ENCODE assay signal across 8 mouse cellular contexts in genomic region chr2:35291856-35292255, GRCm38 (mm10). TPM values are rescaled to one million over a fixed set of nuclear protein-coding genes. Genes with fewer than 3 reads are reported as not detected.
DNase-seq lines count a peak whose midpoint lies in the region; ATAC-seq lines count a peak whose summit lies in the region.

No protein-coding gene starts in this region.

- DNase-seq in adrenal gland, postnatal 36 days, result peak; percentile 27 to 62
- no peak for DNase-seq in adrenal gland, postnatal 4 days (ENCODE audit: low spot score in 2 of 2)
- peak; percentile 27 to 61 for DNase-seq in left cerebral cortex, adult 18-20 months (ENCODE audit: low spot score in 2 of 2)
- DNase-seq in left cerebral cortex, adult 11 months (ENCODE audit: low spot score), result no peak
- peak; percentile 72 for DNase-seq in ZHBTc4 (ENCODE audit: low read depth, low spot score)

- ATAC-seq in erythroid progenitor cell, adult 5-6 weeks (replicated peaks; ENCODE audit: low FRiP score, poor library complexity, severe bottlenecking), result peak; percentile 62
- ATAC-seq in megakaryocyte, adult 5-6 weeks (ENCODE audit: poor library complexity, severe bottlenecking), result peak; percentile 31; the same call in 1 of the 2 replicates
- ATAC-seq in inflammation-experienced regulatory T-cells, adult 6 months, result no peak

RNA-seq across cellular contexts. Expression of gene Gsn, which starts 35.7 kb away (rescaled TPM):
- total RNA-seq in adrenal gland, postnatal 36 days (2021), result 100 to 1,000 TPM; 405 to 505 TPM
- total RNA-seq in adrenal gland, postnatal 4 days (2021), result 100 to 1,000 TPM; 136 to 137 TPM
- total RNA-seq in left cerebral cortex, adult 18-20 months (2021), result 10 to 100 TPM; 31.3 to 39.8 TPM
- total RNA-seq in erythroid progenitor cell, adult 5-6 weeks (2015; ENCODE audit: low replicate concordance), result 5.9 and 10.1 TPM in 2 replicates
- 6.7 and 15.5 TPM in 2 replicates for total RNA-seq in erythroid progenitor cell, adult 5-6 weeks (2017; ENCODE audit: low replicate concordance)
- 54.1 and 69.6 TPM in 2 replicates for total RNA-seq in megakaryocyte, adult 5-6 weeks (2015)
- 90.9 and 98.1 TPM in 2 replicates for total RNA-seq in megakaryocyte, adult 5-6 weeks (2017)
- 10 to 100 TPM; 16.2 to 28.8 (median 25.4) TPM for polyA plus RNA-seq in inflammation-experienced regulatory T-cells, adult 6 months (2017; shearing (Covaris generic))

RNA-seq across cellular contexts. Expression of gene Stom, which starts 44.9 kb away (rescaled TPM):
- total RNA-seq in adrenal gland, postnatal 36 days (2021), result 10 to 100 TPM; 38.9 to 53.7 TPM
- 10 to 100 TPM; 42.7 to 43.5 TPM for total RNA-seq in adrenal gland, postnatal 4 days (2021)
- total RNA-seq in left cerebral cortex, adult 18-20 months (2021), result 1 to 10 TPM; 7.3 to 8.6 TPM
- total RNA-seq in erythroid progenitor cell, adult 5-6 weeks (2015; ENCODE audit: low replicate concordance), result 563 and 590 TPM in 2 replicates
- total RNA-seq in erythroid progenitor cell, adult 5-6 weeks (2017; ENCODE audit: low replicate concordance), result 638 and 692 TPM in 2 replicates
- 77.7 and 90.3 TPM in 2 replicates for total RNA-seq in megakaryocyte, adult 5-6 weeks (2015)
- total RNA-seq in megakaryocyte, adult 5-6 weeks (2017), result 155 and 165 TPM in 2 replicates
- 1 to 10 TPM; 1.7 to 4.9 (median 1.8) TPM for polyA plus RNA-seq in inflammation-experienced regulatory T-cells, adult 6 months (2017; shearing (Covaris generic))

Comparison
In these comparisons a context has a peak if more than half of its experiments do, and no peak if none do; other contexts are left out.
1. DNase-seq: peak in adrenal gland, postnatal 36 days (2 of 2), left cerebral cortex, adult 18-20 months (2 of 2) and ZHBTc4 (single experiment); none in adrenal gland, postnatal 4 days (0 of 2) and left cerebral cortex, adult 11 months (single experiment).
2. RNA of gene Stom, which starts 44.9 kb away (total RNA-seq): 563 to 692 TPM in erythroid progenitor cell, adult 5-6 weeks, 77.7 to 165 TPM in megakaryocyte, adult 5-6 weeks, 38.9 to 53.7 TPM in adrenal gland, postnatal 36 days and 42.7 to 43.5 TPM in adrenal gland, postnatal 4 days; 7.3 to 8.6 TPM in left cerebral cortex, adult 18-20 months; every median in the first group is over 4 times any median in the second.